Mouse (Mus musculus) lung, adult 18-20 months (tissue): ENCODE results near the gene Cxcl14.

ENCODE experiments used
- DNase-seq, 2 experiments: peaks; one replicate each; pipeline ENCODE4 v3.0.0; 2022; ENCODE audit warnings: mixed read lengths in 2 of 2

Gene Cxcl14

GRCm38 (mm10) chr13:56289261-56289660, 7.1 kb downstream of the Cxcl14 start:
- DNase-seq: no peak

GRCm38 (mm10) chr13:56288601-56289000, 7.8 kb downstream of the Cxcl14 start:
- DNase-seq: no peak

GRCm38 (mm10) chr13:56287091-56287490, 9.3 kb downstream of the Cxcl14 start:
- no peak for DNase-seq

GRCm38 (mm10) chr13:56283321-56283720, 13.0 kb downstream of the Cxcl14 start:
- no peak for DNase-seq

GRCm38 (mm10) chr13:56280356-56280755, 16.0 kb downstream of the Cxcl14 start:
- no peak for DNase-seq

GRCm38 (mm10) chr13:56279439-56279838, 16.9 kb downstream of the Cxcl14 start:
- DNase-seq: peak; percentile 56 to 64

- DNase-seq: no peak
Observed at GRCm38 (mm10) chr13:56275171-56275570, 21.2 kb downstream of the Cxcl14 start.

- no peak for DNase-seq
Observed at GRCm38 (mm10) chr13:56270124-56270523, 26.2 kb downstream of the Cxcl14 start.

- DNase-seq: no peak
Observed at GRCm38 (mm10) chr13:56267396-56267795, 29.0 kb downstream of the Cxcl14 start.

- DNase-seq: peak in 1 of 2 experiments; percentile 12
Observed at GRCm38 (mm10) chr13:56266435-56266834, 29.9 kb downstream of the Cxcl14 start.

GRCm38 (mm10) chr13:56265661-56266060, 30.7 kb downstream of the Cxcl14 start:
- DNase-seq: no peak

GRCm38 (mm10) chr13:56262269-56262668, 34.1 kb downstream of the Cxcl14 start:
- DNase-seq: no peak

- DNase-seq: no peak
Observed at GRCm38 (mm10) chr13:56260344-56260780, 36.0 kb downstream of the Cxcl14 start.

- DNase-seq: no peak
Observed at GRCm38 (mm10) chr13:56259926-56260250, 36.5 kb downstream of the Cxcl14 start.

- no peak for DNase-seq
Observed at GRCm38 (mm10) chr13:56259021-56259925, 37.1 kb downstream of the Cxcl14 start.

GRCm38 (mm10) chr13:56258196-56259020, 37.9 kb downstream of the Cxcl14 start:
- no peak for DNase-seq

GRCm38 (mm10) chr13:56257469-56258153, 38.7 kb downstream of the Cxcl14 start:
- DNase-seq: no peak

GRCm38 (mm10) chr13:56256716-56257299, 39.5 kb downstream of the Cxcl14 start:
- DNase-seq: no peak

- DNase-seq: no peak
Observed at GRCm38 (mm10) chr13:56253379-56253778, 43.0 kb downstream of the Cxcl14 start.

- DNase-seq: no peak
Observed at GRCm38 (mm10) chr13:56252783-56253182, 43.6 kb downstream of the Cxcl14 start.

GRCm38 (mm10) chr13:56251924-56252619, 44.3 kb downstream of the Cxcl14 start, which contains the start of gene Neurog1:
Gene Neurog1 (minus strand): TSS chr13:56252163.
- no peak for DNase-seq
